Mouse (Mus musculus) heart, embryonic 11.5 days (tissue): ENCODE data around the gene Pthlh. TPM values are rescaled to one million over a fixed set of nuclear protein-coding genes. Genes with fewer than 3 reads are reported as not detected.
A peak's percentile ranks its signal among the peaks of the same experiment; 100 is the strongest.

Experiments
- ATAC-seq: fragments of 200-750 bp; cut with Nextera tagmentation; replicated peaks from 2 replicates; pipeline ENCODE4 v1.8.0; 2017; ENCODE audit warnings: moderate library complexity; ENCODE audit not compliant: insufficient number of reproducible peaks, low FRiP score, low TSS enrichment
- H3K27ac ChIP-seq: fragments of 300-500 bp; sonication (generic); 2 replicates; pipeline ENCODE4 v1.5.1; 2014; ENCODE audit warnings: mild to moderate bottlenecking, low read depth, low read length
- H3K27me3 ChIP-seq: fragments of 300-500 bp; sonication (generic); 2 replicates; pipeline ENCODE4 v1.6.1; 2014; ENCODE audit warnings: mild to moderate bottlenecking, low read length, mixed read lengths; ENCODE audit not compliant: control insufficient read depth, insufficient read depth
- H3K36me3 ChIP-seq: fragments of 300-500 bp; sonication (generic); 2 replicates; pipeline ENCODE4 v1.6.1; 2014; ENCODE audit warnings: mild to moderate bottlenecking, low read length, moderate library complexity, mixed read lengths; ENCODE audit not compliant: control insufficient read depth, insufficient read depth
- H3K4me1 ChIP-seq: fragments of 300-500 bp; sonication (generic); 2 replicates; pipeline ENCODE4 v1.6.1; 2014; ENCODE audit warnings: low read length; ENCODE audit not compliant: control insufficient read depth, insufficient read depth
- H3K4me2 ChIP-seq: fragments of 300-500 bp; sonication (generic); 2 replicates; pipeline ENCODE4 v1.6.1; 2014; ENCODE audit warnings: mild to moderate bottlenecking, moderate library complexity
- H3K4me3 ChIP-seq: fragments of 300-500 bp; sonication (generic); 2 replicates; pipeline ENCODE4 v1.5.1; 2014; ENCODE audit warnings: low read depth, low read length
- H3K9ac ChIP-seq: fragments of 300-500 bp; sonication (generic); 2 replicates; pipeline ENCODE4 v1.6.1; 2014; ENCODE audit warnings: mild to moderate bottlenecking, low read depth, low read length, moderate library complexity
- H3K9me3 ChIP-seq: fragments of 300-500 bp; sonication (generic); replicated peaks from 2 replicates; pipeline ENCODE4 v1.6.1; 2016; ENCODE audit warnings: low read length; ENCODE audit not compliant: control insufficient read depth
- WGBS: fragments of 180-500 bp; shearing (Covaris S2); extraction: QIAGEN DNeasy Blood & Tissue Kit; methylation state at CpG from one replicate; pipeline ENCODE4 v1.1.7; 2014; ENCODE audit not compliant: insufficient replicate concordance; 5-methylcytosine and 5-hydroxymethylcytosine counted together
- polyA plus RNA-seq: library from polyadenylated mRNA; unstranded; fragments of >200 nt; fragmentation: Nextera tagmentation; extraction: Ambion mirVana; gene quantifications from 2 replicates; pipeline ENCODE4 v1.2.1, GENCODE M21; 2014

Gene Pthlh
- polyA plus RNA-seq, 1 experiment from 2014 or later = 2.7 TPM

DNA sequence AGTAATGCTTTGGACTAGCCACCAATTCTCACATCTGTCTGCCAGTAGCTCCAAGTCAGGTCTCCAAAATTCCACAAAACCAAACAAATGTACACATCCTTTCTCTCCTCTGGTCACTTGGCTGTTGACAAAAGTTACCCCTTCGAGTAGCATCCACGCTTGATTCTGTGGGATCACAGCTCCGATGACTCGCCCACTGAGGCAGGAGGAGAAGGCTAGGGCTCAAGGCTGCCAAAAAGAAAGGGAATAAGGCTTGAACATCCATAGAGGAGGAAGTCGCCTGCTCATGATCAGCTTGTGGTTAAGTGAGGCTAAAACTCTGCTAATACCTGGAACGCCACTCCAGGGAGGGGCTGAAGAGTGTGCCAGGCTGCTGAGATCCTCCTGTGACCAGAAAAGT lies 2.5 kb upstream of the Pthlh start:
- Histone ChIP-seq H3K27ac (no peak overlapping the region), H3K4me3 (no peak overlapping the region), H3K4me1 (peaks cover 4% of the 10 kb centered on the region; the same call in 1 of the 2 replicates), H3K4me2 (no peak overlapping the region), H3K27me3 (peaks cover 70% of the 10 kb centered on the region), H3K9me3 (no peaks in the 10 kb centered on the region), H3K9ac (no peak overlapping the region), H3K36me3 (no peaks in the 10 kb centered on the region)
- ATAC-seq = no peak
- WGBS = 82% methylated on average over 6 of the region's 6 CpGs

DNA sequence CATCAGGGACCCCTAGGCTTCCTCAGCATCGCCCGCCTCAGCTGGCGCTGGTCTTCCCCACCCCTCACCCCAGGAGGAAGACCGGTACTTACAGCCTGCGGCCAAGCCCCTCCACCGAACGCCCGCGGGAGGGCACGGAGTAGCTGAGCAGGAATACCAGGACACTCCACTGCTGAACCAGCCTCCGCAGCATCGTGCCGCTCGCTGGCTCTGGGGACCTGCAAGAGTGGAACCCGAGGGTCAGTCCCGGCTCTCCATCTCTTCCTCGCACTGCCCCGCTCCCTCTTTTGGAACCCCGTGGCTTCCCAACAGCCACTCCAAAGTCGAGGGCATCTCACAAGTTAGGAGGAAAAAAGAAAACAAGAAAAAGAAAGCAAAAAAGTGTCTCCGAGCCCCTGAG lies 805 bp downstream of the Pthlh start:
- ATAC-seq = no peak
- peaks cover 61% of the 10 kb centered on the region for H3K27me3 ChIP-seq
- H3K4me3 ChIP-seq = peak overlapping the region; percentile 56
- H3K27ac ChIP-seq = no peak overlapping the region
- peak overlapping the region; percentile 93 for H3K4me2 ChIP-seq
- H3K9ac ChIP-seq = peak overlapping the region; percentile 34; the same call in 1 of the 2 replicates
- no peaks in the 10 kb centered on the region for H3K36me3 ChIP-seq
- no peaks in the 10 kb centered on the region for H3K9me3 ChIP-seq
- WGBS = under 1% methylated on average over 21 of the region's 21 CpGs
- H3K4me1 ChIP-seq = peaks cover 4% of the 10 kb centered on the region; the same call in 1 of the 2 replicates

DNA sequence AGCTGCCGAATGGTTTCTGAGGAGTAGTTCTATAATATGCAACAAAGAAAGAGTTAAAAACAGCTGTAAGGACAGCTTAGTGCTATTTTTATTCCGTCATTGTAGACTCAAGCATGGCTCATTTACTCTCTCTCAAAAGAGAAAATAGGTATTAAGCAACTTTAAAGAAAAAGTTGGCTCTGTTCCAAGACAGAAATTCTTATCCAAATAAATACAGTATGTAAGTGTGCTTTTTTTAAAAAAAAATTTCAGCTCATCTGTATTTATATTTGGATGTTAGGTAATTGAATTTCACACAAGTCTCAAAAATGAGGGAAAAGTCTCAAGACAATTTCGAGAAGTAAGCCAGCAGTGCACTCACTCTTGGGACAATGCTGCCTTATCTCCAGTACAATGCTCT lies 2.4 kb downstream of the Pthlh start:
- H3K4me3 ChIP-seq = no peak overlapping the region
- no peaks in the 10 kb centered on the region for H3K9me3 ChIP-seq
- H3K27me3 ChIP-seq = peaks cover 45% of the 10 kb centered on the region
- H3K4me1 ChIP-seq = peaks cover 4% of the 10 kb centered on the region; the same call in 1 of the 2 replicates
- no peak overlapping the region for H3K4me2 ChIP-seq
- 56% methylated on average over 3 of the region's 3 CpGs for WGBS
- no peak overlapping the region for H3K9ac ChIP-seq
- H3K27ac ChIP-seq = no peak overlapping the region
- no peak for ATAC-seq
- H3K36me3 ChIP-seq = no peaks in the 10 kb centered on the region

DNA sequence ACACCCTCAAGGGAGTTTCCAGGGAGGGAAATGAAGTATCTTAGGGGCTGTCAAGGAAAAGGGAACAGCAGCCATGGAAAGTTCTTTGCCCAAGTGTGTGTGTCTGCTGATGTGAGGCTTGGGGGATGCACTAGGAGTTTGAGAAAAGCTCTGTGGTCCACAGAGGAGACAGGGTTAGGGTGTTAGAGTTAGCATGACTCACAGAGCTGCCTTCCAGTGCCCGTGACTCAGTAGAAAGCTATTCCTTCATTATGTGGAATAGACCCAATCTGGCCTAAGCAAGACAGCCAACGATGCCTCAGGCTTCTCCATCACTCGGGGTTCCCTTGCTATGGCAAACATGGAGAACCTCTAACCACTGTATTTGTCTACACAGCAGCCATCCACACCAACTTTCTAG lies 3.2 kb downstream of the Pthlh start:
- Histone ChIP-seq H3K4me1 (peaks cover 4% of the 10 kb centered on the region; the same call in 1 of the 2 replicates), H3K4me3 (no peak overlapping the region), H3K9me3 (no peaks in the 10 kb centered on the region), H3K9ac (no peak overlapping the region), H3K27ac (no peak overlapping the region), H3K36me3 (no peaks in the 10 kb centered on the region), H3K27me3 (peaks cover 37% of the 10 kb centered on the region), H3K4me2 (no peak overlapping the region)
- 67% methylated on average over 3 of the region's 3 CpGs for WGBS
- ATAC-seq = no peak

DNA sequence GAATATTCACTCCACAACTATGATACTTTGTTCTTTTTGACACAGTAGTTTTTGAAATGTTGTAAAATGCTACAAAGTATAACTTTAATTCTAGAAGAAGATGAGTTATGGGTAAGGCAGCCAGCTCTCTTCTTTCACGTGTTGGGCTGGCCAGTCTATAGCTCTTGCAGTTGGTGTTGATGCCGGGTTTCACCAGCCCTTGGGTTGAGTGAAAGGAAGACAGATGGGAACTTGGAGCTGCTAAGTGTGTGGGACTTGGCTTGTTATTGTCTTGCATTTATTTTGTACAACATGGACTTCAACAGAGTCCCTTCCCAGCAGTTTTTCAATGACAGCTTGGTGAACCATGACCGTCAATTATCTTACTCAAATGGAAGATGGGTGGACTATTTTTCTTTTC lies 16.2 kb downstream of the Pthlh start:
- ATAC-seq = no peak
- Histone ChIP-seq H3K4me2 (no peak overlapping the region), H3K4me3 (no peak overlapping the region), H3K9ac (no peak overlapping the region), H3K27ac (no peak overlapping the region), H3K36me3 (no peaks in the 10 kb centered on the region), H3K27me3 (no peaks in the 10 kb centered on the region), H3K4me1 (no peaks in the 10 kb centered on the region), H3K9me3 (no peaks in the 10 kb centered on the region)
- 76% methylated on average over 3 of the region's 3 CpGs for WGBS

DNA sequence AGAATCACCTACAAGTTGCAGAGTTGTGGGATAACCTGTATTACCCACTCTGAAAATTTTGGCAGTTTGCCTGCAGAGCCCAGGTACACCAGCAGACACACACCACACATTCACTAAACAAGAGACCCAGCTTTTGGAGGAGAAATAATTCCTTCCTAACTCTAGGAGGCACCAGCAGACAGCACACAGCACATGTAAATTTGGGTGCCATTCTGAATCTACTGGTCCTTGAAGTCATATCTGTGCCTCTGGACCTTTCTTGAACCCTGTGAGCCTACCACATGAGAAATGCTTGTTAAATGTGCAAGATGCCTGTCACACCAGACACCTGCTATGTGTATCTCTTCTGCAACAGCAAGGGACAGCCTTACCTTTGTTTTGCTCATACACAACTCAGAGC lies 19.7 kb downstream of the Pthlh start:
- no peak for ATAC-seq
- Histone ChIP-seq H3K4me2 (no peak overlapping the region), H3K4me1 (no peaks in the 10 kb centered on the region), H3K9me3 (no peaks in the 10 kb centered on the region), H3K4me3 (no peak overlapping the region), H3K9ac (no peak overlapping the region), H3K27me3 (no peaks in the 10 kb centered on the region), H3K36me3 (no peaks in the 10 kb centered on the region), H3K27ac (no peak overlapping the region)

DNA sequence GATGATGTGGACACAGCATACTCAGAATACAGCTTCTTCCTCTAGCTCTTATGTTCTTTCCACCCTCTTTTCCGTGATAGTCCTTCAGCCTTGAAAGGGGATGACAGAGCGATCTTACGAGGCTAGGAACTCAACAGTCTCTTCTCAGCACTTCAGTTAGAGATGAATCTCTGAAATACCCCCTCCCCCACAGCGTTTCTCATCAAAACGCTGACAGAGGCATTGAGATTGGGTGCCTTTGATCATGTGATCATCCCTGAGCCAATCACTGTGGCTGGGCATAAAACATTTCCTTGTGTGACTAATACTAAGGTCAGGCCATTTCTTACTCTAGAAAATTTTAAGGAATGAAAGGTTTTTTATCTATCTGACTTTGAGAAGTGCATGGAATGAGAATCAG lies 20.3 kb downstream of the Pthlh start:
- no peak overlapping the region for H3K27ac ChIP-seq
- H3K9ac ChIP-seq = no peak overlapping the region
- no peak overlapping the region for H3K4me2 ChIP-seq
- no peak for ATAC-seq
- H3K9me3 ChIP-seq = no peaks in the 10 kb centered on the region
- no peaks in the 10 kb centered on the region for H3K27me3 ChIP-seq
- no peaks in the 10 kb centered on the region for H3K36me3 ChIP-seq
- WGBS = 40% methylated on average over 5 of the region's 5 CpGs
- no peaks in the 10 kb centered on the region for H3K4me1 ChIP-seq
- H3K4me3 ChIP-seq = no peak overlapping the region

DNA sequence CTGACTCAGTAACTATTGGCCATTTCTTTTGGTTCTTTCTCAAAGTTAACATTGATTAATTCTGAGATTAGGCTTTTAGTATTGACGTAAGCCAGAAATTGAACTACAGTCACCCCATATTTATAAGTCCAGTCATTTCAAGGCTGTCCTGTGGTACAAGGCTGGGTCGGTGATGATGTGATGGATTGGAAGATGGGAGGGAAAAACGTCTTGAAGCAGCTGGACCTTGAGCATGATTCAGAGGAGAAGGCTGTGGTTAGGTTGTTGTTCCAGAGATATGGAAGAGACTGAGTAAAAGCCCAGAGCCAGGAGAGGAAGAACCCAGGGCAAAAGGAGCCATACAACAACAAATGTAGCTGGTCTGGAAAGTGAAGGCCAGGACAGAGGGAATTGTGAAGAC lies 22.4 kb downstream of the Pthlh start:
- no peak overlapping the region for H3K4me3 ChIP-seq
- WGBS = 60% methylated on average over 3 of the region's 3 CpGs

DNA sequence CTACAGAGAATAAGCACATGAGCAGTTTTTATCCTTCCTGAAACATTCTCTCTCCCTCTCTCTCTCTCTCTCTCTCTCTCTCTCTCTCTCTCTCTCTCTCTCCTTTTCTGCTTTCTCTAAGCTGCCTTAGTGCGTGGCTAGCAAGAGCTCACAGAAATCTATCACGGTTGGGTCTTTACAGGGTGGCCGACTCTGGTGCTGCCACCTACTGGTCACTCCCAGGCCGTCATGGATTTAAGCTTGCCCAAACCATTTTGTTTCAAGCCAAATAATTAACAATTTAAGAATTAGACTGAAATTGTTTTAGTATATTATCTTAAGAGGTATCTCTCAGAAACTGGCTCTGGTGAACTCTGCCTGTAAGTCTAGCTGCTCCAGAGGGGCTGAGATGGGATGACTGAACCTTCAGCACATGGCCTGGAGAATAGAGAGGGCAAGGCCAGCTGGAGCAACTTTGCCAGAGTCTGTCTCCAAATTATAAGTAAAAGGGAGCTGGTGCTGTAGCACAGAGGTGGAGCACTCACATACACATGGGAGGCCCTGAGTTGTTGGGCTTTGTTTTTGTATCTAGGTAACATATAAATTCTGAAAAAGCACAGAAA lies 23.7 kb downstream of the Pthlh start:
- no peak for ATAC-seq
- H3K27ac ChIP-seq = no peak overlapping the region
- H3K4me3 ChIP-seq = no peak overlapping the region
- no peak overlapping the region for H3K9ac ChIP-seq
- H3K4me2 ChIP-seq = no peak overlapping the region
- H3K27me3 ChIP-seq = no peaks in the 10 kb centered on the region
- H3K4me1 ChIP-seq = no peaks in the 10 kb centered on the region
- H3K9me3 ChIP-seq = no peaks in the 10 kb centered on the region
- WGBS = 3% methylated on average over 4 of the region's 4 CpGs
- H3K36me3 ChIP-seq = no peaks in the 10 kb centered on the region

More for the DNA sequence above, 22.4 kb downstream of the Pthlh start:
- no peak overlapping the region for H3K9ac ChIP-seq
- H3K36me3 ChIP-seq = no peaks in the 10 kb centered on the region
- no peak overlapping the region for H3K27ac ChIP-seq
- ATAC-seq = no peak
- H3K4me1 ChIP-seq = no peaks in the 10 kb centered on the region
- H3K9me3 ChIP-seq = no peaks in the 10 kb centered on the region
- H3K27me3 ChIP-seq = no peaks in the 10 kb centered on the region
- H3K4me2 ChIP-seq = no peak overlapping the region
